Mouse (Mus musculus) kidney, postnatal 4 days (tissue): ENCODE data around the gene Btg1.
A peak's percentile ranks its signal among the peaks of the same experiment; 100 is the strongest.

Experiments
- DNase-seq, 2 experiments: peaks; one replicate each; pipeline ENCODE4 v3.0.0; 2021; ENCODE audit warnings: mixed read lengths in 2 of 2

Btg1 gene

GRCm38 (mm10) chr10:96632271-96633144 is 15.7 kb downstream of the Btg1 start:
- no peak for DNase-seq

GRCm38 (mm10) chr10:96633145-96633516 is 16.3 kb downstream of the Btg1 start:
- no peak for DNase-seq

GRCm38 (mm10) chr10:96635472-96635871 is 18.7 kb downstream of the Btg1 start:
- no peak for DNase-seq

- DNase-seq, result no peak
Measured at GRCm38 (mm10) chr10:96638477-96638876, 21.7 kb downstream of the Btg1 start.

GRCm38 (mm10) chr10:96642014-96642413 is 25.2 kb downstream of the Btg1 start:
- DNase-seq, result no peak

- DNase-seq, result no peak
Measured at GRCm38 (mm10) chr10:96642751-96643150, 25.9 kb downstream of the Btg1 start.

- DNase-seq, result no peak
Measured at GRCm38 (mm10) chr10:96645183-96645582, 28.4 kb downstream of the Btg1 start.

- DNase-seq, result peak; percentile 40 to 57
Measured at GRCm38 (mm10) chr10:96646024-96646866, 29.4 kb downstream of the Btg1 start.

GRCm38 (mm10) chr10:96646867-96647462 is 30.2 kb downstream of the Btg1 start:
- no peak for DNase-seq

- DNase-seq, result no peak
Measured at GRCm38 (mm10) chr10:96648161-96648561, 31.4 kb downstream of the Btg1 start.

GRCm38 (mm10) chr10:96649524-96649923 is 32.7 kb downstream of the Btg1 start:
- DNase-seq, result no peak

GRCm38 (mm10) chr10:96652372-96652771 is 35.6 kb downstream of the Btg1 start:
- DNase-seq, result no peak

- no peak for DNase-seq
Measured at GRCm38 (mm10) chr10:96653030-96653429, 36.2 kb downstream of the Btg1 start.

- DNase-seq, result no peak
Measured at GRCm38 (mm10) chr10:96654079-96654478, 37.3 kb downstream of the Btg1 start.

GRCm38 (mm10) chr10:96654576-96654975 is 37.8 kb downstream of the Btg1 start:
- no peak for DNase-seq

GRCm38 (mm10) chr10:96655066-96655465 is 38.3 kb downstream of the Btg1 start:
- no peak for DNase-seq

GRCm38 (mm10) chr10:96656176-96656575 is 39.4 kb downstream of the Btg1 start:
- DNase-seq, result no peak

GRCm38 (mm10) chr10:96658906-96659305 is 42.1 kb downstream of the Btg1 start:
- DNase-seq, result peak; percentile 11 to 22

- DNase-seq, result no peak
Measured at GRCm38 (mm10) chr10:96660280-96660985, 43.6 kb downstream of the Btg1 start.

GRCm38 (mm10) chr10:96662976-96663375 is 46.2 kb downstream of the Btg1 start:
- no peak for DNase-seq

- DNase-seq, result no peak
Measured at GRCm38 (mm10) chr10:96663739-96664430, 47.1 kb downstream of the Btg1 start.
